In the genomic region with DNA sequence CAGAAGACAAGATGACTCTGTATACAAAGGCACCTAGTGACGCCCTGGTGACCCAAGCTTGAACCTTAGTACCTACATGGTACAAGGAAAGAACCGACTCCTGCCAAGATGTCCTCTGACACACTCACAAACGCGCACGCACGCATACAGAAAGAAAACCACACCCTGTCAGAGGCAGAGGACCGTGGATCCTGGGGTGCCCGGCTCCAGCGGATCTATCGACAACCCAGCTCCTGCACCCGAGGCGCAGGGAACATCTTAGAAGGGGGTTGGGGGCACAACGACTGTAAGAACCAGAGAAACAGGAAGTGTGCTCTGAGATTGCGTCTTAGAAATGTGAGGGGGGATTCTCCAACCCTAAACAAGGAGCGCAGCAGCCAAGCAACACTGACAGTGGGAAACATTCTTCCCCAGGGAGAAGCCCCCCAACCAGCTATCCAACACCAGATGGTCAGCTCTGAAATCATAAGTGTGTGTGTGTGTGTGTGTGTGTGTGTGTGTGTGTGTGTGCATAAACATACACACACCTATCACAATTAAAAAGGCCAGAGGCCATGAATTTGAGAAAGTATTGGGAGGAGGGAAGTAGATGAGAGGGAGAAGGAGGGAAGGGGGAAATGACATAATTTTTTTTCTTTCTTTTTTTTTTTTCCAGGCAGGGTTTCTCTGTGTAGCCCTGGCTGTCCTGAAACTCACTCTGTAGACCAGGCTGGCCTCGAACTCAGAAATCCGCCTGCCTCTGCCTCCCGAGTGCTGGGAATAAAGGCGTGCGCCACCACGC, we compare ENCODE assay signal across 17 mouse cellular contexts. TPM values are rescaled to one million over a fixed set of nuclear protein-coding genes. Genes with fewer than 3 reads are reported as not detected.
A peak's percentile ranks its signal among the peaks of the same experiment; 100 is the strongest.
DNase-seq lines count a peak whose midpoint lies in the region; ATAC-seq and TF ChIP-seq lines count a peak whose summit lies in the region.
"Had no signal": no experiment of that assay in that cellular context is flagged by ENCODE, and none has a peak within 500 bp of the region (broad histone marks: within the 10 kb centered on the region; RNA-seq: fewer than 3 reads in every experiment).

No protein-coding gene starts in this region.

- no peak for ATAC-seq in kidney, embryonic 15.5 days (replicated peaks; ENCODE audit: low FRiP score)
- ATAC-seq in activated CD4-positive, CD25-positive, alpha-beta regulatory T cell, adult 4 months = peak; percentile 17

- DNase-seq in kidney, adult 2 months = no peak
- DNase-seq in CD4-positive helper T cell, adult 2 months (ENCODE audit: low read depth, low spot score) = peak; percentile 51
- peak; percentile 69 to 74 for DNase-seq in spleen, postnatal 36 days (ENCODE audit: low spot score in 2 of 2)
- DNase-seq in layer of hippocampus, postnatal 36 days = no peak
- no peak for DNase-seq in heart, adult 11 months
- DNase-seq in kidney, postnatal 25 days = no peak
- DNase-seq: adrenal gland, postnatal 25 days; cerebellum, adult 9-10 months had no signal

- peaks cover 70% of the 10 kb centered on the region for H3K4me1 ChIP-seq in kidney, embryonic 15.5 days
- peaks cover 7% of the 10 kb centered on the region for H3K4me1 ChIP-seq in kidney, adult 2 months (ENCODE audit: control insufficient read depth, insufficient read depth, low read length)

- H3K27me3 ChIP-seq in kidney, embryonic 15.5 days = no peaks in the 10 kb centered on the region
- no peaks in the 10 kb centered on the region for H3K27me3 ChIP-seq in kidney, adult 2 months (replicated peaks; ENCODE audit: control insufficient read depth, insufficient read depth, low read length)
- H3K27me3 ChIP-seq: embryonic facial prominence, embryonic 15.5 days had no signal

- 0 out of 2 replicates have a peak overlapping the region, but pooled peaks have one; percentile 23 for H3K4me2 ChIP-seq in kidney, embryonic 15.5 days
- H3K4me2 ChIP-seq: embryonic facial prominence, embryonic 15.5 days had no signal

- no peak overlapping the region for H3K9ac ChIP-seq in kidney, embryonic 15.5 days
- H3K9ac ChIP-seq: embryonic facial prominence, embryonic 15.5 days had no signal

- no peaks in the 10 kb centered on the region for H3K9me3 ChIP-seq in kidney, embryonic 15.5 days (replicated peaks)
- H3K9me3 ChIP-seq: embryonic facial prominence, embryonic 15.5 days; G1E had no signal

- no peak for TF ChIP-seq CTCF in kidney, adult 2 months (conservative IDR thresholded peaks at IDR 0.05; ENCODE audit: insufficient read depth, insufficient read length, low read depth, low read length)

- TF ChIP-seq POLR2A in kidney, adult 2 months (IDR thresholded peaks at IDR 0.05; ENCODE audit: low read depth, low read length) = no peak

- H3K27ac ChIP-seq in kidney, embryonic 15.5 days = 0 out of 2 replicates have a peak overlapping the region, but pooled peaks have one; percentile 92
- no peak overlapping the region for H3K27ac ChIP-seq in kidney, adult 2 months (ENCODE audit: insufficient read depth, low read depth, low read length)
- H3K27ac ChIP-seq: embryonic facial prominence, embryonic 15.5 days; kidney, postnatal 0 days; macrophage had no signal

- H3K36me3 ChIP-seq in kidney, embryonic 15.5 days = peaks cover 20% of the 10 kb centered on the region; the same call in 1 of the 2 replicates
- no peaks in the 10 kb centered on the region for H3K36me3 ChIP-seq in kidney, adult 2 months (ENCODE audit: control insufficient read depth, insufficient read depth, low read length)

- 83% methylated on average over 21 of the region's 21 CpGs for WGBS in kidney, embryonic 15.5 days
- WGBS in kidney, adult 2 months = 82% methylated on average over 19 of the region's 21 CpGs

- H3K4me3 ChIP-seq in kidney, embryonic 15.5 days (replicated peaks) = no peak overlapping the region
- H3K4me3 ChIP-seq in kidney, adult 2 months (ENCODE audit: insufficient read depth, low read depth, low read length) = no peak overlapping the region
- H3K4me3 ChIP-seq: embryonic facial prominence, embryonic 15.5 days had no signal

RNA-seq across cellular contexts. Expression of a gene that starts 22.5 kb away (rescaled TPM):
- 427 and 441 TPM in 2 replicates for polyA plus RNA-seq in kidney, embryonic 15.5 days (2015; fragmentation: Nextera tagmentation; extraction: Ambion mirVana)
- 773 and 775 TPM in 2 replicates for polyA plus RNA-seq in kidney, adult 2 months (2012; rRNA removed)
- polyA plus RNA-seq in activated CD4-positive, CD25-positive, alpha-beta regulatory T cell, adult 4 months (2017; shearing (Covaris generic)) = 100 to 1,000 TPM; 424 to 425 TPM
- total RNA-seq in layer of hippocampus, postnatal 36 days (2021) = 100 to 1,000 TPM; 123 to 131 TPM

RNA-seq across cellular contexts. Expression of a gene that starts 22.6 kb away (rescaled TPM):
- 61.3 and 67.6 TPM in 2 replicates for polyA plus RNA-seq in kidney, embryonic 15.5 days (2015; fragmentation: Nextera tagmentation; extraction: Ambion mirVana)
- polyA plus RNA-seq in kidney, adult 2 months (2012; rRNA removed) = 74.5 and 75.8 TPM in 2 replicates
- 10 to 100 TPM; 16.3 to 16.9 TPM for polyA plus RNA-seq in activated CD4-positive, CD25-positive, alpha-beta regulatory T cell, adult 4 months (2017; shearing (Covaris generic))
- total RNA-seq in layer of hippocampus, postnatal 36 days (2021) = 10 to 100 TPM; 55.7 to 56.6 TPM

RNA-seq across cellular contexts. Expression of a gene that starts 53.4 kb away (rescaled TPM):
- polyA plus RNA-seq in kidney, embryonic 15.5 days (2015; fragmentation: Nextera tagmentation; extraction: Ambion mirVana) = 0.14 TPM in 1 of 2 replicates, not detected in the other
- polyA plus RNA-seq in kidney, adult 2 months (2012; rRNA removed) = not detected in 2 replicates
- polyA plus RNA-seq in activated CD4-positive, CD25-positive, alpha-beta regulatory T cell, adult 4 months (2017; shearing (Covaris generic)) = under 1 TPM in 1 of 2 experiments, not detected in 1; 0.08 TPM
- not detected for total RNA-seq in layer of hippocampus, postnatal 36 days (2021)
- total RNA-seq: adrenal gland, postnatal 25 days had no signal
- polyA plus RNA-seq: G1E; heart, postnatal 0 days; kidney, postnatal 0 days; limb, embryonic 11.5 days; macrophage; neural tube, embryonic 11.5 days had no signal

Comparison
In these comparisons a context has a peak if more than half of its experiments do, and no peak if none do; other contexts are left out.
1. DNase-seq: peak in CD4-positive helper T cell, adult 2 months (single experiment) and spleen, postnatal 36 days (2 of 2); none in kidney, adult 2 months (single experiment), layer of hippocampus, postnatal 36 days (0 of 2), heart, adult 11 months (single experiment) and kidney, postnatal 25 days (0 of 2).